Mouse (Mus musculus) megakaryocyte-erythroid progenitor cell, adult 5-6 weeks (primary cell): ENCODE measurements at regions not wholly inside any gene's neighbourhood (a gene's known extent, or its start where the extent isn't known, plus 50 kb on each side); places are given as distances from the start of the nearest gene placed in this dataset.

Experiments used
- ATAC-seq: replicated peaks from 2 replicates; pipeline ENCODE4 v1.8.0; 2016; ENCODE audit warnings: mild to moderate bottlenecking, inconsistent platforms; ENCODE audit not compliant: severe bottlenecking, poor library complexity, low FRiP score, low TSS enrichment

DNA sequence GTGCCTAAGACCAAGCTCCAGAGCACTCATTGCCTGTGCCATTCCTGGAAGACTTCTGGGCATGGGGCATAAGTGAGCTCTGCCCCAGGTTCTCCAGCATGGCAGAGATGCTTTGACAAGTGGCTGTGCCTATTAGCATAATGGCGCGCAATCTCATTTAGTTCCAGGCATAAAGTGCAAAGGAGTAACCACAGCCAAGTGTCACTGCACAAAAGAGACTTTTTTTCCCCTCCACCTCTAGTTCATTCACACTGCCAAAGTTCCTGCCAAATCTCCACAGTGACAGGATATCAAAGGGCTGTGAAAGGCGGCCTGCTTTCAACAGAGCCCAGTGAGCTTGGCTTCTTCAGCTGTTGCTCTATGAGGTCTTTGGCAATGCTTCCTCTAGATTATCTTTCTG, 120.1 kb upstream of the Zfand5 start:
- ATAC-seq: no peak

DNA sequence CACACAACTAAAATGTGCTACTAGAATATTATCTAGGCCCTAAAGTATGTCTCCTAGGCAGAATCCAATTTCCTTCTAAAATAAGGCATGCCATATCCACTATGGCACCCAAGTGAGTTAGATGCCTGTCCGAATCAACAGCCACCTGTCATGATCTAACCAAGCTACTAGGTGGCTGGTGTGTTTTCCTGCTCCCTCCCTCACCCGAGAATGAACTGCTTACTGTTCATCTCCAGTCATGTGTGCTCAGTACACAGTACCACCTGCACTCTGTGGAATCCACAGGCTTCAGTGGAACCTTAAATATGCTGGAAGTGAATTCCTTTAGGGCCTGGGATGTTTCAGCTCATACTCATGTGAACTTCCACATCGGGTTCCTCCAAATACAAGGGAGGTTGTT, 121.2 kb upstream of the Zfand5 start:
- no peak for ATAC-seq

DNA sequence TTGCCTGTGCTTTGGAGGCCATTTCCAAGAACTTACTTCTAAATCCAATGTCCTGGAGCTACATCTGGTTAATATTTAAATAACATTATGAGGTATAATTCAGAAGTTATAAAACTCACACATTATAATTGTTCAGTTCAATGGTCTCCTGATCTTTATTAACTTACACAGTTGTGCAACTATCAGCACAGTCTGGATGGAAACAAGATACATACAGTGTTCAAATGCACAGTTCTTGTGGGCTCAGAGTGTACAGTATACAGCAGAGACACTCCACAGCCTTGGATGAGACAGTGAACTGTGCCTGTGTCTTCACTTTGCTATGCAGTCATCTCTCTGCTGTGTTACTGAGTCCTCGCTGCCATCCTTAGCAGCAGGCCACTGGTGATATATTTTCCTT, 121.8 kb upstream of the Zfand5 start:
- ATAC-seq: no peak

DNA sequence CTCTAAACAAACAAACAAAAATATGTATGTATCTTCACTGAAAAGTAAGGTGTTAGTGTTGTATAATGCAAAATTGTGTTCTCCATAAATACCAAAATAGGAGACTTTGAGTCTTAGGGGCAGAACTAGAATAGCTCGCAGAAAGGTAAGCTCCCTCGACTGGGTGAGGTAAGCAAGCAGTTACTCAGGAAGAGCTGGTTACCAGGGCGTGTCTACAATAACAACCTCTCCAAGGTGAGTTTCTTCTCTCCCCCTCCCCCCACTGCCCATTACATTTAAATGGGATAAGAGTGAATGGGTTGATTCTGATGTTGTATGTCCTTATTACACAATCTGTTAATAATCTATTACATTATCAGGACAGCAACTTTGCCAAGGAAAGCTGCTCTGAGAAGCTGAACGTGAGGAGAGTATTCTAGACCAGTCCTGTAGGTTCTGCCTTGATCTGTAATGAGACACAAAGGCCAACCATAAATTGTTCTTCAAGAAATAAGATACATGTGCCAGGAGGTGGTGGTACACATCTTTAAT, 125.2 kb upstream of the Zfand5 start:
- no peak for ATAC-seq

DNA sequence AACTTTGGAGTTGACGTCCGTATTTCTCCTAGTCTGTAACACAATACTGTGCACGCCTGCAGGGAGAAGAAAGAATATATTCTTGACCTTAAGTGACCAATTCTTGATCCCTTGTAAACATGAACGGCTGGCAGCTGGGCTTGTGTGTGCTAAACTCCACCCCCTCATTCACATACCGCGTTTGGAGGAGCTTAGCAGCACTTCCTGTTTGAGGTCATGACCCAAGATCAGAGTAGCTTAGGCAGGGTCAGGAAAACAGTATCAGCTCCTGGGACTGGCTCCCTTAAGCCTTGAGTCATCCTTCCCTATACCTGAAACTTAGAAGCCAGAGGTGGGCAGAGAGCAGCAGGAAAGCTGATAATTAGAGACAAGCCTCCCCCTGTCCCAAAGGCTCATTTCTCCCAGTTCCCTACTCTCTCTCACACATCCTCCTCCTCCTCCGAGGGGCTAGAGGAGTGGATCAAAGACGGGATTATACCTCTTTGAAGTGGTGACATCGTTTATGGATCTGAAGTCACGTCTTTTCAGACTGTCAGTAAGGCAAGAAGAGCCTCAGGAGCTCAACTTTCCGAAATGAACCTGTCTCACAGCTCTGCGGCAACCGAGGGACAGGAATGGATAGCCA, 127.3 kb upstream of the Zfand5 start:
- ATAC-seq: peak; percentile 93

DNA sequence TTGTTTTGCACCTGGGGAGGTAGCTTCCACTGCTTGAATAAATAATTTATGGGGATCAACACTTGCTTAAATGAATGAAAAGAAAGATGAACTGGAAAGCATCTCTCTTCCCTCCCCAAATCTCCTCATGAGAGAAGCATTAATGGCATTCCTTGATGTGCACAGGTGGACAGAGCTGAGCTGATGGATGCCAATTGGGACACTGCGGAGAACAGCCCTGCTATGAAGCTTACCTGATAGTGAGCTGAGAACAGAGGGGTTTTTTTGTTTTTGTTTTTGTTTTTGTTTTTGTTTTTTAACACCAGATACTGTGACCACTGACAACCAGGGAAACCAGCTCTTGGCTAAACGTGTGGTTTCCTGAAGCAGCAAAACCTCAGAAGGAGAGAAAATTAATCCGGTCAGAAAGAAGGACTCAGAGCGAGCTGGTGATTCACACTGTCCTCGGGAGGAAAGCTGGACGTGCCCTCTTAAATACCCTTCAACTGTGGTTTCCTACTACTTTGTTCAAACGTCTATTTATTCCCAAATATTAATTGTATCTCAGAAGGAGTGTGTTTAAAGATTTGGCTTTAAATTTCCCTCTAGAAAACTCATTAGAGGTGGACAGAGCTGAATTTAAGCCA, 128.0 kb upstream of the Zfand5 start:
- ATAC-seq: no peak

DNA sequence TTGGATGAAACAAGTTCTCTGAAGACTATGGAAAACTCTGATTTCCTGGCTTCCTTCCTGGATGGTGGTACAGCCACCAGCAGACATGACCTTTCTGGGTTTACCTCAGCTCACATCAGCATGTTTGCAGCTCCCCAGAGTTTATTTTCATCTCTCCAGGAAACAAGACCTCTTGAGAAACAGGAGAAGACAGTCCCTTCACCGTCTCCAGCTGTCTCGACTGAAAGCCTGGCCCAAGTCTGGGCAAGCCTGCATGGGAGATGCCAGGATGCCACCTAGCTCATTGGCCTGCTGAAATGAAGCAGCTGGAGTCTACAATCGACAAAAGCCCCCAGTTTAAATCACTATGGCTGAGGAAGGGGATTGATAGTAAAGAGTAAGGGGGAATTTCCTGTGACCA, 131.6 kb upstream of the Zfand5 start:
- no peak for ATAC-seq

DNA sequence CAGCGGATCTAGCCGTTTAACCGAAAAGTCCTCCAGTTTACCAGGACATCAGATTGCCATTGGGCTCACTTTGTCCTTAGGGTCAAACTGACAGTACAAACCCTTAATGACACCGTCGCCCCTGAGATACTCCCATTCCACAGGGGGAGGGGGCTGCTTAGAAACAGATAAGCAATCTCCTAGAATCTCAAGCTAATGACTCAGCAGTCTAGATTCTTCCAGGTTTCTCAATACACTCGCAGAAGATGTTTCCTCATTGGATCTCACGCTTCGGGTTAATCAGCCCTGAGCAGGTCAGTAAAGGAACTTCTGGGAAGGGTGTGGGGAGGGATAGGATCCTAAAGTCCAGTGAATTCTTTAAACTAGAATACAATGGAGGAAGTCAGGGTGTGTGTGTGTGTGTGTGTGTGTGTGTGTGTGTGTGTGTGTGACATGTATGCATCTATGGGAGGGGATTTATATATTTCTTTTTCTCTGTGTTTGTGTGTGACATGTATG, 133.0 kb upstream of the Zfand5 start:
- no peak for ATAC-seq

DNA sequence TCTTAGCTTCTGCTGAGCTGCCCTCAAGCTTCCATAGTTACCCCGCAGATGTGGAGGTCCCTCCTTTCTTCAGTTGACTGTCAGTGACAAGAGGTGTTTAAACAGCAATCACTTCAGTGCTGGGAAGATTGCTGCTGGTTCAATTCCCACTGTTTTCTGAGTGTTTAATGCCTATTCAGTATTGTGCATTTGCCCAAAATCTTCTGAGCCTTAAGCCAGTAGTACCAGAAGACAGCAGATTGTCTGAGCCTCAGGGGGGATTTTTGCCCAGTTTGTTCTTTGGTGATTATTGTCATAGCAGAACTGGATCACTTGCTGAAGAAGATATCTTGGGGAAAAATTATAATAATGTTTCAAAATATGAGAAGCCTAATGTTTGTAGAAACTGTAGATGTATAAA, 135.3 kb upstream of the Zfand5 start:
- no peak for ATAC-seq

DNA sequence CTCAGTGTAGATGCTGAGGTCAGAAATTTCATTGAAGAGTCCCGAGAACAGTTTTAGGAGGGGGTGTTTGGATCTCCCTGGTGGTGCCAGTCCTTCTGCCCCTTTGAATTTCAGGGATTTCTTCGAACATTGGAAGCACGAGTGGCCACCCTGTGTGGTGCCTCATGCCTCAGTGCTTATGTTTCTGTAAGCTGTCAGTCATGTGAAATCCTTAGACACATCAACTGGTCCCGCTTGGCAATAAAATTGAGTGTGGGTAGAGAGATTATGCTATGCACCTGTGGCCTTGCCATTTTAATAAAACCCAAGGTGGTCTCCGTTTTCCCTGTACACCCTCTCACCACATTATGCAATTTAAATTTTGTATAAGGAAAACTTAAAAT, 136.1 kb upstream of the Zfand5 start:
- no peak for ATAC-seq

DNA sequence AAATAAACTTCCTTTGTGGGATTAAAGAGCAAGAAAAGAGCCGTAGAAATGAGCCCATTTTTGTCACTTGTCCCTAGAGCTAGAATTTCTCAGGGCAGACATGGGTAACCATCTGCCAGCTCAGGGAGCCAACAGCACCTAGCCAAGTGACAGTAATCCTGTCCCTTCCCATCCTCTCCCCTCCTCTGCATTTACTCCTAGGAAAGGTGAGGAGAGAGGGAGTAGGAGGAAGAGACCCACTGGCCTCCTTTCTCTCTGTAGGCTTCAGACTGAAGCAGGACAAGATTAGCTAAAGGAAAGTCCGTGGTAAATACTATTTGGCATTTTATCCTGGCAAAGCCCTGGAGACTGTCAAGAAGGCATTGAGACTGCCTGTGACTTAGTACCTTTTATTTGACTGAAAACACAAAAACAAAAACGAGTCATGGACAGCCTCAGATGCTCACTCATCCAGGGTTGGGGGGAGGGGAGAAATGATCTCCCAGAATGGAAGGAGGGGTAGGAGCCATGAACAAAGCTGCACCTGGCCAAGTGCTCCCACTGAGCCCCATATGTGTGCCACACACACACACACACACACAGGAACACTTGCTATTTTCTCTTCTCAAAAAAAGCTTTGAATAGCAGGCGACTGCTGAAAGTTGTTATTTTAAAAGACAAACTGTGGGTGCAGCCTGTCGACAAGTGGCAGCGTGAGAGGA, 136.6 kb upstream of the Zfand5 start:
- no peak for ATAC-seq

DNA sequence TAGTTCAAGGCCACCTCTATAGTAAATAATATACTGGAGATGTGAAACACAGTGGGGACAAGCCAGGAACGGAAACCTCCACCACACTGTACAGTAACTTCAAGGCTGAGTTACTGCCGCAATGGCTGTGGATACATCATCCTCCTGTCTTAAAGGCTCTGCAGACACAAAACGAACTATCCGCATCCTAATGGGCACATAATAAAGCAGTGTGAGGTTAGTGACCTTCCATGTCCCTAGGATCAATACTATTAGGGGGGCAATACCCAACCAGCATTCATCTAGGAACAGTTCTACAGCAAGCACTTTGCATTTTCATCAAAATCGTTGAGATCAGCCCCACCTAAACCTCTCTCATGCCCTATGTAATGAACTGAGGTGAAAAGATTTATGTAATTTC, 142.4 kb upstream of the Zfand5 start:
- no peak for ATAC-seq

DNA sequence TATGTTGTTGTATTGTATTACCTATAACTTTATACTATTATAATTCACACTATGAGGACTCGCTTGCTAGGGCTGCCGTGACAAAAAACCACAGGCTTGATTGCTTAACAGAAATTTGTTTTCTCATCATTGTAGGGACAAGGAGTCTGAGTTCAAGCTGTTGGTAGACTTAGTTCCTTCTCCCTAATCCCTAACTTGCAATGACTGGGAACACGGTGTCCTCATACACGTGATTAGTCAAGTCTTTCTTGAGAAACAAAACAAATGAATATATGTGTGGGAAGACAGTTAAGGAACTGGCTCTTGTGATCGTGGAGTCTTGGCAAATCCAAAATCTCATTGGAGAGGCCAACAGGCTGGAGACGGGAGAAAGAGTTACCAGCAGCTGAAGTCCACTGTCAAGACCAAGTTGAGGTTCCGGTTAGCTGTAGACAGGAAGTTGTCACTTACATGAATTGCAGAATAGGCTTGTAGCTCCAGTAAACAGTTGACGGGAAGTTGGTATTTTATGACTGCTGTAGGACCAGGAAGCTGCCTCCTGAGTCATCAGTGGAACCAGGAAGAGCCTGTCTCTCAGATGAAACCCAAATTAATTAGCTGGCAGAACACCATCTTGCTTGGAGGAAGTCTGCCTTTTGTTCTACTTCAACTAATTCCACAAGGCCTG, 144.9 kb upstream of the Zfand5 start:
- no peak for ATAC-seq

DNA sequence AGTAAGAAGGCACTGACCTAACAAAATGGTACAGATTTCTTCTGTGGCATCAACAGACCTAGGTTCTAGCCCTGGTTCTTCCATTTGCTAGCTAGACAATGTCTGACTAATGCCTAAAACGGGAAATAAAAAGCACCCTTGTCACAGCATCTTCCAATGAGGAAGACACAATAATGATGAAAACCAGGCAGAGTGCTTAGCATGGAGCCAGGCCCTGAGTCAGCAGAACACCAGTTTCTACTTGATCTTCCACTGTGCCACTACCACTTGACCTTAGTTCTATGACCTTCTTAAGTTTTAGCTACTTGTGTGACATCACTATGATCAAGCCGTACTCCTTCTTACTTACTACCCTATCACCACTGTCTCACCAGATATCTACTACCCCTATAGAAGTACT, 145.4 kb upstream of the Zfand5 start:
- no peak for ATAC-seq

DNA sequence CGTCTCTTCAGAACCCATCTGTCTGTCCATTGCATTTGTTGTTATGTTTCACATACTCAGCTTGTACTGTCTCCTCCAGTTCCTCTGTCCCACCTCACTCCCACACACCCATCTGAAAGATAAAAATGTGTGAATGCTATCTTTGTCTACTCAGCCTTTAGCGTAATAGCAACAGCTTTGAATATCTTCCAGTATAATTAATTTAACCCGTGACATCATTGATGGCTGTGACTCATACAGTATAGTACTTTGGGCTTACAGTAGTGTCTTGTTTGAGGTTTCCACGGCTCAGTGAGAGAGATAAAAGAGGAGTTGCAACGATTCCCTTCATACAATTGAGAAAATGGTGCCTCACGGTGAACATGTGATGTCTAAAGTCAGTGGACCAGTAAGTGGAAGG, 152.6 kb upstream of the Zfand5 start:
- no peak for ATAC-seq

DNA sequence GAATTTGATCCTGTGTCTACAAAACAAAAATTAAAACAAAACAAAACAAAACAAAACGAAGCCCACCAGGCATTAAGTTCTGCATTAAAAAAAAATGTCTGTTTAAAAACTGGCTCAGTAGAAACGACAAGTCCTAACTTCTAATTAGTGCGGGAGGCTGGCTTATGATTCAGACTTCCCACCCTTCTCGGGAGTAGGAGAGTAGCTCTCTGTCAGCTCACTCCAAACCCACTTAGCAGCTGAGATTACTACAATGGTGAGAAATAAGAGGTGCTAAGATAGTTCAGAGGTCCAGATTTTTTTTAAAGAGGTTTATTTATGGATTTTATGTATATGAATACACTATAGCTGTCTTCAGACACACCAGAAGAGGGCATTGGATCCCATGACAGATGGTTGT, 153.3 kb upstream of the Zfand5 start:
- no peak for ATAC-seq

DNA sequence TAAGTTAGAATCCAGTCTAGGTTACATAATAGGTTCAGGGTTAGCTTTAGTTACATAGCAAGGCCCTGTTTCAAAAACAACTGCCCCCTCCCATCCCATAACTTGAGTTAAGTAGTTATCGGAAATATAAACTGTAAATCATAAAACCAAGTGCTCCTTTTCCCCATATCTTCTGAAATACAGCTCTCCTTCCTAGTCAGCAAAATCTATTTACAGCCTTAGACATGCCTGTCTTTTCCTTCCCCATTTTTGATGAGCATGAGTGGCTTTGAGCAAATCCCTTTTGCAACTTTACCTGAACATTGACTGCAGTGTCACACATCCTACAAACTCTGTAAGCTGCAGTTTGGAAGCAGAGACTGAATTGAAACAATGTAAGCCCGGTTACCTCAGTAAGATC, 156.4 kb upstream of the Zfand5 start:
- no peak for ATAC-seq

DNA sequence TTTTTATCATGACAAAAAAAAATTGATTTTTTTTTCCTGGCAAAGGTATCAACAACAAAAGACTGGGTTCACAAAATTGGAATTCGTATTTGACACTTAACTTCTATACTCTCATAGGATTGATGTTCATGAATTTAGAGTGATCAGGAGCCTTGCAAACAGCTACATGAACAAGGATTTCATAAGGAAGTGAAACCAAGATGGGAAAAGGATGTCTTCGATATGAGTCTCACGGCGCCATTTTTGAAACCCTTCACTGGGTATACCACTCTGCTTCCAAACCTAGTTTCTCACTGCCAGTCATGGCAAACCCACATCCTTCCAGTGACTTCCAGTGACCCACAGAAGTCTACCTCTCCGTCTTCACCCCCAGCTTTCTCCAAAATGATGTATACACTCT, 157.8 kb upstream of the Tmc1 start:
- no peak for ATAC-seq

DNA sequence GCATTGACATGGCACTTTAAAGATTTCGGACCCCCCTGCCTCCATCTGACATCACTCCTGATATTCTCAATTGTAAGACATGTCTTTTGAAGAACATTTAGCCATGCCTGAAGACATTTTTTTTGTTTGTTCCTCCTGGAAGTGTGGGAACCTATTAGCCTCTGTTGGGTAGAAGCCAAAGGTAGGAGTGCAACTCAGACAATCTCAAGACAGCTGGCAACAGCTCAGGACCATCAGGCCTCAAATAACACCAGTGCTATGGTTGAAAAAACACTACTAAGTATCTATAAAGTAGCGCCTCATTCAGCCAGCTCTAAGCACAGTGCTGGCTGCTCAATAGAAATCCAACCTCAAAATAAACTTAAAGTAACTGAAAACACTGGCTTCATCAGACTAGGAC, 154.3 kb upstream of the Tmc1 start:
- no peak for ATAC-seq

DNA sequence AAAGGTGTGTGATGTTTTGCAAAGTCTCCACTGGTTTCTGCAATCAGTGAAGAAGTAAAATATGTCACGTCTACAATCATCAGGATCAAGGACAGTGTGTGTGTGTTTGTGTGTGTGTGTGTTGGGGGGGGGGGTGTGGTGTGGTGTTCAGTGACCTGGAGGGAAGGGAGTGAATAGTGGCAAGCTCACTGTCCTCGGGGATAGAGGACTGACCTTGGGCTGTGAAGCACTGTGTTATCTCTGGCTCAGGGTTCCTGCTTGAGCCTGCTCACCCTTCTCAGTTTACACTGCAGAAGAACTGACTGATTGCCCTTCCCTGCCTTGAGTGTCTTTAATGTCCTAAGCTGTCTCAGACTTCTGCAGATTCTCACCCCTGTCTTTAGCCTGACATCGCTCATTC, 153.7 kb upstream of the Tmc1 start:
- no peak for ATAC-seq
